In genomic region chr8:121736236-121736635, GRCm38 (mm10) we compare ENCODE assay signal across 9 mouse cellular contexts. TPM values are rescaled to one million over a fixed set of nuclear protein-coding genes. Genes with fewer than 3 reads are reported as not detected.
DNase-seq lines count a peak whose midpoint lies in the region; ATAC-seq and TF ChIP-seq lines count a peak whose summit lies in the region.
"Had no signal": no experiment of that assay in that cellular context is flagged by ENCODE, and none has a peak within 500 bp of the region (broad histone marks: within the 10 kb centered on the region; RNA-seq: fewer than 3 reads in every experiment).

No protein-coding gene starts in this region.

- peaks cover 28% of the 10 kb centered on the region for H3K27me3 ChIP-seq in intestine, embryonic 14.5 days (replicated peaks; ENCODE audit: control insufficient read depth, insufficient read depth, low read length)
- H3K27me3 ChIP-seq in intestine, postnatal 0 days (replicated peaks; ENCODE audit: control insufficient read depth, insufficient read depth, low read length), result peaks cover 18% of the 10 kb centered on the region
- peaks cover 37% of the 10 kb centered on the region for H3K27me3 ChIP-seq in embryonic facial prominence, embryonic 10.5 days (replicated peaks; ENCODE audit: low read depth, poor library complexity, severe bottlenecking)

- H3K27ac ChIP-seq in intestine, embryonic 14.5 days (ENCODE audit: low read depth), result no peak overlapping the region
- H3K27ac ChIP-seq in intestine, postnatal 0 days (ENCODE audit: low read depth, low read length), result no peak overlapping the region
- no peak overlapping the region for H3K27ac ChIP-seq in embryonic facial prominence, embryonic 10.5 days (replicated peaks)
- H3K27ac ChIP-seq: liver, embryonic 15.5 days had no signal

- peak; percentile 84 for DNase-seq in intestine, embryonic 14.5 days (ENCODE audit: low spot score)
- peak; percentile 87 for DNase-seq in R1 (ENCODE audit: low read depth, low spot score)
- peak; percentile 75 for DNase-seq in embryonic facial prominence, embryonic 10.5 days (ENCODE audit: low spot score)
- peak; percentile 2 for DNase-seq in lung, postnatal 25 days (ENCODE audit: low spot score)
- DNase-seq in frontal cortex, postnatal 36 days (ENCODE audit: low spot score in 2 of 2), result no peak
- DNase-seq in gastrocnemius, adult 18-20 months (ENCODE audit: low spot score), result no peak
- DNase-seq in layer of hippocampus, adult 8-10 months (ENCODE audit: low spot score in 2 of 2), result no peak

- TF ChIP-seq CTCF in intestine, postnatal 0 days (IDR thresholded peaks at IDR 0.05; ENCODE audit: low read depth), result no peak

- no peaks in the 10 kb centered on the region; the same call in 1 of the 2 replicates for H3K4me1 ChIP-seq in intestine, embryonic 14.5 days (replicated peaks; ENCODE audit: control insufficient read depth, insufficient read depth, low read length)
- no peaks in the 10 kb centered on the region for H3K4me1 ChIP-seq in intestine, postnatal 0 days (replicated peaks; ENCODE audit: control insufficient read depth, insufficient read depth, low read length)
- peaks cover 11% of the 10 kb centered on the region for H3K4me1 ChIP-seq in embryonic facial prominence, embryonic 10.5 days
- H3K4me1 ChIP-seq: liver, embryonic 15.5 days had no signal

- H3K4me3 ChIP-seq in intestine, embryonic 14.5 days (ENCODE audit: low read depth, low read length), result no peak overlapping the region
- no peak overlapping the region for H3K4me3 ChIP-seq in intestine, postnatal 0 days (ENCODE audit: low read depth, low read length)
- H3K4me3 ChIP-seq in embryonic facial prominence, embryonic 10.5 days, result no peak overlapping the region
- H3K4me3 ChIP-seq: liver, embryonic 15.5 days had no signal

- H3K9me3 ChIP-seq in intestine, embryonic 14.5 days (ENCODE audit: control insufficient read depth, low read length), result no peaks in the 10 kb centered on the region
- no peaks in the 10 kb centered on the region for H3K9me3 ChIP-seq in intestine, postnatal 0 days (ENCODE audit: control insufficient read depth)
- no peaks in the 10 kb centered on the region for H3K9me3 ChIP-seq in embryonic facial prominence, embryonic 10.5 days
- H3K9me3 ChIP-seq: liver, embryonic 15.5 days had no signal

- ATAC-seq in intestine, embryonic 14.5 days (replicated peaks; ENCODE audit: low FRiP score, low TSS enrichment, low read depth), result no peak
- ATAC-seq in intestine, postnatal 0 days, result no peak

- H3K36me3 ChIP-seq in intestine, embryonic 14.5 days (ENCODE audit: control insufficient read depth, insufficient read depth, low read length), result no peaks in the 10 kb centered on the region
- H3K36me3 ChIP-seq in intestine, postnatal 0 days (ENCODE audit: control insufficient read depth, insufficient read depth), result no peaks in the 10 kb centered on the region
- H3K36me3 ChIP-seq in embryonic facial prominence, embryonic 10.5 days (replicated peaks), result no peaks in the 10 kb centered on the region
- H3K36me3 ChIP-seq: liver, embryonic 15.5 days had no signal

- H3K9ac ChIP-seq in intestine, embryonic 14.5 days (ENCODE audit: low read length), result no peak overlapping the region
- H3K9ac ChIP-seq in intestine, postnatal 0 days (ENCODE audit: low read depth, low read length), result no peak overlapping the region
- H3K9ac ChIP-seq: liver, embryonic 15.5 days had no signal

- H3K4me2 ChIP-seq in intestine, embryonic 14.5 days (ENCODE audit: low read length), result no peak overlapping the region
- no peak overlapping the region for H3K4me2 ChIP-seq in intestine, postnatal 0 days (replicated peaks; ENCODE audit: low read depth)
- H3K4me2 ChIP-seq: liver, embryonic 15.5 days had no signal

- 11% methylated on average over 7 of the region's 7 CpGs for WGBS in intestine, embryonic 14.5 days
- 8% methylated on average over 7 of the region's 7 CpGs for WGBS in intestine, postnatal 0 days
- WGBS in embryonic facial prominence, embryonic 10.5 days, result 13% methylated on average over 7 of the region's 7 CpGs

RNA-seq across cellular contexts. Expression of gene Jph3, which starts 6.8 kb away (rescaled TPM):
- 4.4 and 4.6 TPM in 2 replicates for polyA plus RNA-seq in intestine, embryonic 14.5 days (2014; fragmentation: Nextera tagmentation; extraction: Ambion mirVana)
- 2.8 and 3.0 TPM in 2 replicates for polyA plus RNA-seq in intestine, postnatal 0 days (2015; fragmentation: Nextera tagmentation; extraction: Ambion mirVana)
- 5.2 and 5.7 TPM in 2 replicates for polyA plus RNA-seq in embryonic facial prominence, embryonic 10.5 days (2016; fragmentation: Nextera tagmentation; extraction: Ambion mirVana)
- under 1 TPM in 1 of 2 experiments, not detected in 1; 0.07 TPM for total RNA-seq in gastrocnemius, adult 18-20 months (2021)
- total RNA-seq in layer of hippocampus, adult 8-10 months (2022), result 100 to 1,000 TPM; 260 to 313 (median 283) TPM

Comparison
In these comparisons a context has a peak if more than half of its experiments do, and no peak if none do; other contexts are left out.
1. DNase-seq: peak in intestine, embryonic 14.5 days (single experiment), R1 (single experiment), embryonic facial prominence, embryonic 10.5 days (single experiment) and lung, postnatal 25 days (single experiment); none in frontal cortex, postnatal 36 days (0 of 2), gastrocnemius, adult 18-20 months (single experiment) and layer of hippocampus, adult 8-10 months (0 of 2).